Mouse (Mus musculus): ENCODE data around the gene Jagn1.

Jagn1 gene

GRCm38 (mm10) chr6:113442442-113443090, at the start of gene Jagn1:
Gene Jagn1 (plus strand): TSS chr6:113442569.
- peak; percentile 88 for DNase-seq

- no peak for DNase-seq
Observed at GRCm38 (mm10) chr6:113393951-113394350, 48.4 kb upstream of the Jagn1 start.

GRCm38 (mm10) chr6:113394811-113395210, 47.6 kb upstream of the Jagn1 start:
- no peak for DNase-seq

GRCm38 (mm10) chr6:113395501-113395900, 46.9 kb upstream of the Jagn1 start:
- no peak for DNase-seq

GRCm38 (mm10) chr6:113396270-113397030, 45.9 kb upstream of the Jagn1 start:
- no peak for DNase-seq

GRCm38 (mm10) chr6:113402094-113402493, 40.3 kb upstream of the Jagn1 start:
- no peak for DNase-seq

- DNase-seq: no peak
Observed at GRCm38 (mm10) chr6:113404649-113405448, 37.5 kb upstream of the Jagn1 start.

GRCm38 (mm10) chr6:113405483-113405882, 36.9 kb upstream of the Jagn1 start:
- DNase-seq: no peak

GRCm38 (mm10) chr6:113406683-113407082, 35.7 kb upstream of the Jagn1 start:
- DNase-seq: peak; percentile 20

- DNase-seq: no peak
Observed at GRCm38 (mm10) chr6:113410001-113410400, 32.4 kb upstream of the Jagn1 start.

- no peak for DNase-seq
Observed at GRCm38 (mm10) chr6:113416416-113416815, 26.0 kb upstream of the Jagn1 start.

GRCm38 (mm10) chr6:113418441-113419198, 23.7 kb upstream of the Jagn1 start:
- no peak for DNase-seq

- peak; percentile 99 for DNase-seq
Observed at GRCm38 (mm10) chr6:113419199-113419587, 23.2 kb upstream of the Jagn1 start, which contains the start of gene Rpusd3. Gene Rpusd3 (minus strand): TSS chr6:113419340.

GRCm38 (mm10) chr6:113423000-113423399, 19.4 kb upstream of the Jagn1 start:
- no peak for DNase-seq

GRCm38 (mm10) chr6:113424187-113424586, 18.2 kb upstream of the Jagn1 start:
- DNase-seq: no peak

- DNase-seq: no peak
Observed at GRCm38 (mm10) chr6:113426696-113427095, 15.7 kb upstream of the Jagn1 start.

- DNase-seq: peak; percentile 66
Observed at GRCm38 (mm10) chr6:113427397-113427796, 15.0 kb upstream of the Jagn1 start.

- no peak for DNase-seq
Observed at GRCm38 (mm10) chr6:113428006-113428405, 14.4 kb upstream of the Jagn1 start.

- DNase-seq: no peak
Observed at GRCm38 (mm10) chr6:113429965-113430364, 12.4 kb upstream of the Jagn1 start.

- no peak for DNase-seq
Observed at GRCm38 (mm10) chr6:113430846-113431245, 11.5 kb upstream of the Jagn1 start.

- DNase-seq: no peak
Observed at GRCm38 (mm10) chr6:113431801-113432200, 10.6 kb upstream of the Jagn1 start.

GRCm38 (mm10) chr6:113433661-113434060, 8.7 kb upstream of the Jagn1 start:
- no peak for DNase-seq

GRCm38 (mm10) chr6:113434691-113435090, 7.7 kb upstream of the Jagn1 start:
- no peak for DNase-seq
